Mouse (Mus musculus): ENCODE measurements around the gene Taar5.

DNA sequence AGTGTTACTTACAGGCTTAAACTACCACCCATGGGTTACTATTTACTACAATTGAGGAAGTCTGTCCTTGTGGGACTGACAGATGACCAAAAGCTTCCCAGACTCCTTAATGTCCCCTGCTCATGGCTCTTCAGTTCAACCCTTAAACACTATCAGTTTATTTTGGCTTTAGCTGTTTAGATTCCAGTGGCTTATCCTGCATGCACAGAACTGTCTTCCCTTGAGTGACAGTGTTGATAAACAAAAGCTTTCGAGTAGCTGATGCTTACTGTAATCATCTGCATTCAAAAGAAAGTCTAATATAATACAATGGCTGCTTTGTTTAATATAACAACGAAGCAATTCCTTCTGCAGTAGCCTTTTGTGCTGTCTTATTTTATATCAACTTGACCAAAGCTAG, 36.5 kb downstream of the Taar5 start:
- no peak for TF ChIP-seq POLR2A (IDR thresholded peaks at IDR 0.05; ENCODE audit: low read depth, low read length)
- TF ChIP-seq CTCF (IDR thresholded peaks at IDR 0.05; ENCODE audit: borderline replicate concordance, insufficient read depth, low read length), result no peak
